Mouse (Mus musculus) 3T3-L1 (cell line): ENCODE results near the gene Sox1.

ENCODE experiments used
- DNase-seq: peaks from one replicate; pipeline ENCODE4 v3.0.0-alpha.2; 2015; ENCODE audit warnings: low read depth, low spot score

Gene Sox1

GRCm38 (mm10) chr8:12425906-12426305 lies 30.8 kb downstream of the Sox1 start:
- no peak for DNase-seq

- DNase-seq, result no peak
Measured at GRCm38 (mm10) chr8:12427346-12427745, 32.3 kb downstream of the Sox1 start.

- no peak for DNase-seq
Measured at GRCm38 (mm10) chr8:12427886-12428799, 33.0 kb downstream of the Sox1 start.

- no peak for DNase-seq
Measured at GRCm38 (mm10) chr8:12428931-12429330, 33.8 kb downstream of the Sox1 start.

- DNase-seq, result no peak
Measured at GRCm38 (mm10) chr8:12429601-12430172, 34.6 kb downstream of the Sox1 start.

- DNase-seq, result no peak
Measured at GRCm38 (mm10) chr8:12430173-12430899, 35.2 kb downstream of the Sox1 start.

GRCm38 (mm10) chr8:12430900-12431737 lies 36.0 kb downstream of the Sox1 start:
- no peak for DNase-seq

- DNase-seq, result no peak
Measured at GRCm38 (mm10) chr8:12431738-12432055, 36.6 kb downstream of the Sox1 start.

- no peak for DNase-seq
Measured at GRCm38 (mm10) chr8:12432546-12432945, 37.5 kb downstream of the Sox1 start.

- DNase-seq, result no peak
Measured at GRCm38 (mm10) chr8:12434771-12435170, 39.7 kb downstream of the Sox1 start.

GRCm38 (mm10) chr8:12438021-12438420 lies 42.9 kb downstream of the Sox1 start:
- DNase-seq, result no peak

- DNase-seq, result no peak
Measured at GRCm38 (mm10) chr8:12439044-12439443, 43.9 kb downstream of the Sox1 start.

GRCm38 (mm10) chr8:12439846-12440245 lies 44.8 kb downstream of the Sox1 start:
- no peak for DNase-seq

GRCm38 (mm10) chr8:12440997-12441396 lies 45.9 kb downstream of the Sox1 start:
- no peak for DNase-seq

GRCm38 (mm10) chr8:12445258-12445657 lies 50.2 kb downstream of the Sox1 start:
- no peak for DNase-seq

GRCm38 (mm10) chr8:12445926-12446680 lies 51.0 kb downstream of the Sox1 start:
- no peak for DNase-seq
